Mouse (Mus musculus): ENCODE data around the gene Mpp6. TPM values are rescaled to one million over a fixed set of nuclear protein-coding genes. Genes with fewer than 3 reads are reported as not detected.
A peak's percentile ranks its signal among the peaks of the same experiment; 100 is the strongest.

The Mpp6 gene
- polyA plus RNA-seq (2012; rRNA removed) (8.1 and 19.3 TPM in 2 replicates), polyA plus RNA-seq (2014; fragmentation: Nextera tagmentation; extraction: Ambion mirVana) (28.5 and 32.2 TPM in 2 replicates)

- Histone ChIP-seq H3K36me3 (replicated peaks; ENCODE audit: control insufficient read depth, insufficient read depth, low read depth) (no peaks in the 10 kb centered on the region), H3K4me2 (ENCODE audit: low read depth) (peak within 1 kb of the TSS; percentile 63), H3K9me3 (ENCODE audit: control insufficient read depth, low read length) (no peaks in the 10 kb centered on the region), H3K4me3 (ENCODE audit: insufficient read depth in 1 of 2, low read depth in 2 of 2, low read length in 2 of 2) (peak within 1 kb of the TSS; percentile 63 to 65), H3K9ac (replicated peaks) (peak within 1 kb of the TSS; percentile 57), H3K4me1 (replicated peaks; ENCODE audit: control insufficient read depth in 2 of 2, insufficient read depth in 2 of 2, low read length in 1 of 2) (peaks cover 0 to 4% of the 10 kb centered on the region in 2 experiments; a peak in 2 of 4 replicates), H3K27ac (peak within 1 kb of the TSS; percentile 30; the same call in 1 of the 2 replicates), H3K27me3 (ENCODE audit: control insufficient read depth, insufficient read depth, low read length) (peaks cover 18% of the 10 kb centered on the region)
- TF ChIP-seq EP300 (IDR thresholded peaks at IDR 0.05; ENCODE audit: low read depth) (no peak), CTCF (IDR thresholded peaks at IDR 0.05; ENCODE audit: low read depth) (peak; percentile 57)
- ATAC-seq (ENCODE audit: insufficient read depth) (peak; percentile 82), DNase-seq (ENCODE audit: low read depth in 3 of 3, low spot score in 3 of 3) (peak; percentile 30 to 43 (median 42))
- WGBS (ENCODE audit: insufficient replicate concordance): under 1% methylated on average over 70 of the region's 74 CpGs
Measured at GRCm38 (mm10) chr6:50109757-50110378, at the start of gene Mpp6. TSS of gene Mpp6 (plus strand) at chr6:50110241.

GRCm38 (mm10) chr6:50066172-50066571 is 43.9 kb upstream of the Mpp6 start:
- ATAC-seq (ENCODE audit: insufficient read depth): no peak
- H3K4me1 ChIP-seq (replicated peaks; ENCODE audit: control insufficient read depth in 2 of 2, insufficient read depth in 2 of 2, low read length in 1 of 2): no peaks in the 10 kb centered on the region
- H3K36me3 ChIP-seq (replicated peaks; ENCODE audit: control insufficient read depth, insufficient read depth, low read depth): no peaks in the 10 kb centered on the region
- no peak overlapping the region for H3K4me3 ChIP-seq (ENCODE audit: insufficient read depth in 1 of 2, low read depth in 2 of 2, low read length in 2 of 2)
- no peak overlapping the region for H3K9ac ChIP-seq (replicated peaks)
- no peak overlapping the region for H3K27ac ChIP-seq
- TF ChIP-seq CTCF (IDR thresholded peaks at IDR 0.05; ENCODE audit: low read depth): no peak; the same call in 1 of the 2 replicates
- no peak for TF ChIP-seq EP300 (IDR thresholded peaks at IDR 0.05; ENCODE audit: low read depth)
- no peaks in the 10 kb centered on the region for H3K27me3 ChIP-seq (ENCODE audit: control insufficient read depth, insufficient read depth, low read length)
- no peaks in the 10 kb centered on the region for H3K9me3 ChIP-seq (ENCODE audit: control insufficient read depth, low read length)
- H3K4me2 ChIP-seq (ENCODE audit: low read depth): no peak overlapping the region
- 53% methylated on average over 6 of the region's 6 CpGs for WGBS (ENCODE audit: insufficient replicate concordance)
- no peak for DNase-seq (ENCODE audit: low read depth in 3 of 3, low spot score in 3 of 3)

GRCm38 (mm10) chr6:50068490-50068889 is 41.6 kb upstream of the Mpp6 start:
- no peak overlapping the region for H3K4me3 ChIP-seq (ENCODE audit: insufficient read depth in 1 of 2, low read depth in 2 of 2, low read length in 2 of 2)
- H3K4me2 ChIP-seq (ENCODE audit: low read depth): no peak overlapping the region
- H3K9ac ChIP-seq (replicated peaks): no peak overlapping the region
- no peaks in the 10 kb centered on the region for H3K27me3 ChIP-seq (ENCODE audit: control insufficient read depth, insufficient read depth, low read length)
- ATAC-seq (ENCODE audit: insufficient read depth): no peak
- H3K9me3 ChIP-seq (ENCODE audit: control insufficient read depth, low read length): no peaks in the 10 kb centered on the region
- H3K4me1 ChIP-seq (replicated peaks; ENCODE audit: control insufficient read depth in 2 of 2, insufficient read depth in 2 of 2, low read length in 1 of 2): no peaks in the 10 kb centered on the region
- TF ChIP-seq EP300 (IDR thresholded peaks at IDR 0.05; ENCODE audit: low read depth): no peak
- TF ChIP-seq CTCF (IDR thresholded peaks at IDR 0.05; ENCODE audit: low read depth): no peak
- no peaks in the 10 kb centered on the region for H3K36me3 ChIP-seq (replicated peaks; ENCODE audit: control insufficient read depth, insufficient read depth, low read depth)
- DNase-seq (ENCODE audit: low read depth in 3 of 3, low spot score in 3 of 3): no peak
- no peak overlapping the region for H3K27ac ChIP-seq

GRCm38 (mm10) chr6:50075248-50075647 is 34.8 kb upstream of the Mpp6 start:
- DNase-seq (ENCODE audit: low read depth in 3 of 3, low spot score in 3 of 3) (no peak), ATAC-seq (ENCODE audit: insufficient read depth) (no peak)
- 55% methylated on average over 3 of the region's 3 CpGs for WGBS (ENCODE audit: insufficient replicate concordance)
- no peak overlapping the region for H3K4me3 ChIP-seq (ENCODE audit: insufficient read depth in 1 of 2, low read depth in 2 of 2, low read length in 2 of 2)
- no peak overlapping the region for H3K4me2 ChIP-seq (ENCODE audit: low read depth)
- no peaks in the 10 kb centered on the region for H3K36me3 ChIP-seq (replicated peaks; ENCODE audit: control insufficient read depth, insufficient read depth, low read depth)
- H3K27ac ChIP-seq: no peak overlapping the region
- H3K9me3 ChIP-seq (ENCODE audit: control insufficient read depth, low read length): no peaks in the 10 kb centered on the region
- H3K9ac ChIP-seq (replicated peaks): no peak overlapping the region
- TF ChIP-seq EP300 (IDR thresholded peaks at IDR 0.05; ENCODE audit: low read depth) (no peak), CTCF (IDR thresholded peaks at IDR 0.05; ENCODE audit: low read depth) (no peak)
- no peaks in the 10 kb centered on the region for H3K27me3 ChIP-seq (ENCODE audit: control insufficient read depth, insufficient read depth, low read length)
- no peaks in the 10 kb centered on the region for H3K4me1 ChIP-seq (replicated peaks; ENCODE audit: control insufficient read depth in 2 of 2, insufficient read depth in 2 of 2, low read length in 1 of 2)

GRCm38 (mm10) chr6:50076473-50076872 is 33.6 kb upstream of the Mpp6 start:
- Histone ChIP-seq H3K27me3 (ENCODE audit: control insufficient read depth, insufficient read depth, low read length) (no peaks in the 10 kb centered on the region), H3K4me1 (replicated peaks; ENCODE audit: control insufficient read depth in 2 of 2, insufficient read depth in 2 of 2, low read length in 1 of 2) (no peaks in the 10 kb centered on the region), H3K9me3 (ENCODE audit: control insufficient read depth, low read length) (no peaks in the 10 kb centered on the region), H3K36me3 (replicated peaks; ENCODE audit: control insufficient read depth, insufficient read depth, low read depth) (no peaks in the 10 kb centered on the region), H3K4me3 (ENCODE audit: insufficient read depth in 1 of 2, low read depth in 2 of 2, low read length in 2 of 2) (no peak overlapping the region), H3K27ac (no peak overlapping the region), H3K4me2 (ENCODE audit: low read depth) (no peak overlapping the region), H3K9ac (replicated peaks) (no peak overlapping the region)
- ATAC-seq (ENCODE audit: insufficient read depth): no peak
- no peak for DNase-seq (ENCODE audit: low read depth in 3 of 3, low spot score in 3 of 3)
- TF ChIP-seq CTCF (IDR thresholded peaks at IDR 0.05; ENCODE audit: low read depth) (no peak), EP300 (IDR thresholded peaks at IDR 0.05; ENCODE audit: low read depth) (no peak)
- WGBS (ENCODE audit: insufficient replicate concordance): 62% methylated on average over 2 of the region's 2 CpGs
